Mouse (Mus musculus) lung, postnatal 25 days (tissue): ENCODE data around the gene Vill.

Source experiments
- DNase-seq: peaks from one replicate; pipeline ENCODE4 v3.0.0; 2022; ENCODE audit warnings: low spot score

The Vill gene

GRCm38 (mm10) chr9:119082039-119082438, 29.5 kb downstream of the Vill start:
- no peak for DNase-seq

- DNase-seq, result no peak
These were observed 30.3 kb downstream of the Vill start for GRCm38 (mm10) chr9:119082656-119083430.

GRCm38 (mm10) chr9:119083966-119084365, 31.4 kb downstream of the Vill start:
- DNase-seq, result no peak

- no peak for DNase-seq
These were observed 33.9 kb downstream of the Vill start for GRCm38 (mm10) chr9:119086451-119086850.

- DNase-seq, result no peak
These were observed 34.7 kb downstream of the Vill start for GRCm38 (mm10) chr9:119087309-119087708.

GRCm38 (mm10) chr9:119088148-119088801, 35.7 kb downstream of the Vill start:
- DNase-seq, result peak; percentile 90

- no peak for DNase-seq
These were observed 36.9 kb downstream of the Vill start for GRCm38 (mm10) chr9:119089437-119089836.

- no peak for DNase-seq
These were observed 37.9 kb downstream of the Vill start for GRCm38 (mm10) chr9:119090462-119090861.

- DNase-seq, result no peak
These were observed 39.2 kb downstream of the Vill start for GRCm38 (mm10) chr9:119091581-119092310.

- peak; percentile 23 for DNase-seq
These were observed 40.2 kb downstream of the Vill start for GRCm38 (mm10) chr9:119092473-119093418.

GRCm38 (mm10) chr9:119093419-119094295, 41.1 kb downstream of the Vill start, which contains the start of gene Plcd1:
TSS of gene Plcd1 (minus strand) at chr9:119093502.
- DNase-seq, result peak; percentile 81

GRCm38 (mm10) chr9:119094462-119095109, 42.0 kb downstream of the Vill start:
- DNase-seq, result no peak

- DNase-seq, result no peak
These were observed 47.8 kb downstream of the Vill start for GRCm38 (mm10) chr9:119100177-119100898.

- peak; percentile 82 for DNase-seq
These were observed 49.6 kb downstream of the Vill start, which contains the start of gene Dlec1 for GRCm38 (mm10) chr9:119101992-119102782. TSS of gene Dlec1 (plus strand) at chr9:119102478.

GRCm38 (mm10) chr9:119102783-119103113, 50.2 kb downstream of the Vill start:
- no peak for DNase-seq

GRCm38 (mm10) chr9:119107566-119107965, 55.0 kb downstream of the Vill start:
- no peak for DNase-seq

- DNase-seq, result no peak
These were observed 57.2 kb downstream of the Vill start for GRCm38 (mm10) chr9:119109685-119110353.

- DNase-seq, result no peak
These were observed 58.1 kb downstream of the Vill start for GRCm38 (mm10) chr9:119110640-119111039.
